Mouse (Mus musculus) olfactory bulb, adult 2 months (tissue): Measurements from ENCODE around the gene Ppox.

Source experiments
- CTCF ChIP-seq: fragments of 200-500 bp; IDR thresholded peaks from 2 replicates; pipeline ENCODE4 v1.5.1; 2012; ENCODE audit warnings: low read depth, mild to moderate bottlenecking, low read length, moderate library complexity; ENCODE audit not compliant: insufficient read depth
- POLR2A ChIP-seq: fragments of 200-500 bp; IDR thresholded peaks from 2 replicates; pipeline ENCODE4 v1.6.1; 2012; ENCODE audit warnings: mild to moderate bottlenecking, low read depth, low read length, moderate library complexity; ENCODE audit not compliant: insufficient read depth

GRCm38 (mm10) chr1:171240911-171241310 lies 40.1 kb downstream of the Ppox start:
- TF ChIP-seq POLR2A: no peak
- no peak for TF ChIP-seq CTCF
